Mouse (Mus musculus) testis, adult 2 months (tissue): ENCODE results near the gene Klhdc10. TPM values are rescaled to one million over a fixed set of nuclear protein-coding genes. Genes with fewer than 3 reads are reported as not detected.

Experiments used
- H3K27ac ChIP-seq: fragments of 200-500 bp; 2 replicates; pipeline ENCODE4 v1.5.1; 2012; ENCODE audit warnings: low read depth, low read length; ENCODE audit not compliant: control insufficient read depth, insufficient read depth
- H3K27me3 ChIP-seq: fragments of 200-500 bp; 2 replicates; pipeline ENCODE4 v1.6.1; 2012; ENCODE audit warnings: mild to moderate bottlenecking, low read length, moderate library complexity; ENCODE audit not compliant: control insufficient read depth, insufficient read depth
- H3K36me3 ChIP-seq: fragments of 200-500 bp; 2 replicates; pipeline ENCODE4 v1.6.1; 2012; ENCODE audit warnings: mild to moderate bottlenecking, low read length; ENCODE audit not compliant: control insufficient read depth, insufficient read depth
- H3K4me1 ChIP-seq: fragments of 200-500 bp; 2 replicates; pipeline ENCODE4 v1.6.1; 2012; ENCODE audit warnings: low read length; ENCODE audit not compliant: control insufficient read depth, insufficient read depth
- H3K4me3 ChIP-seq: fragments of 200-500 bp; 2 replicates; pipeline ENCODE4 v1.5.1; 2012; ENCODE audit warnings: low read depth, mild to moderate bottlenecking, low read length, moderate library complexity, mixed read lengths; ENCODE audit not compliant: control insufficient read depth
- CTCF ChIP-seq: fragments of 200-500 bp; IDR thresholded peaks from 2 replicates; pipeline ENCODE4 v1.5.1; 2012; ENCODE audit warnings: low read depth, mild to moderate bottlenecking, inconsistent platforms, low read length, moderate library complexity; ENCODE audit not compliant: control insufficient read depth, insufficient read depth, insufficient replicate concordance
- POLR2A ChIP-seq: fragments of 200-500 bp; IDR thresholded peaks from 2 replicates; pipeline ENCODE4 v1.6.1; 2012; ENCODE audit warnings: low read depth, mild to moderate bottlenecking, inconsistent platforms, low read length, moderate library complexity; ENCODE audit not compliant: control insufficient read depth
- polyA plus RNA-seq: library from polyadenylated mRNA; depleted of rRNA; stranded (reverse); fragments of >200 nt; gene quantifications from 2 replicates; pipeline ENCODE4 v1.2.3, GENCODE M21; 2012

Klhdc10 gene
- polyA plus RNA-seq, 1 experiment = 115 TPM

DNA sequence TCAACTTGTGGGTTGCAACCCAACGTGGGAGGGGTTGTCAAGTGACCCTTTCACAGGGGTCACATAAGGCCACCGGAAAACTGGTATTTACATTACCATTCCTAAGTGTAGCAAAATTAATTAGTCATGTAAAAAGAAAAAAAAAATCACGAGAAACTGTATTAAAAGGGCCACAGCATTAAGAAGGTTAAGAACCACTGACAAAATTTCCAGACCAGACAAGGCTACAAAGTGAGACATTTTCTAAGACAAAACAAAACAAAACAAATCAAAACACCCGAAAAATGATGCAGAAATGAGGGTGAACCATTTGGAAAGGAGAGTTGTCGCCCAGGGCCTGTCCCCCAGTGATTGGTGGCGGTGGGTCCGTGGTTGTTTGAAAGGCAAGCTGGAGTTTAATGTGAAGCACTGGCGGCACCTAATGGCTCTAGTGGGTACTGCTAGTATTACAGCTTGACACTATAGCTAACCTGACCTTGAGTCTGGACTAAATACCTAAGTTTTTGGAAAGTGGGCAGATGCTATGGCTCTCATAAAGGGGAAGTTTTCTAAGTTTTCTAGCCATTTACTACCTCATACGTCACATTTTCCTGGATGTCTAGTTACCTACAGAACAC, 44.0 kb upstream of the Klhdc10 start:
- H3K27me3 ChIP-seq = no peaks in the 10 kb centered on the region
- H3K4me3 ChIP-seq = no peak overlapping the region
- peaks cover 8% of the 10 kb centered on the region for H3K4me1 ChIP-seq
- H3K27ac ChIP-seq = no peak overlapping the region
- peak; percentile 64; the same call in 1 of the 2 replicates for TF ChIP-seq CTCF
- TF ChIP-seq POLR2A = no peak
- no peaks in the 10 kb centered on the region for H3K36me3 ChIP-seq

DNA sequence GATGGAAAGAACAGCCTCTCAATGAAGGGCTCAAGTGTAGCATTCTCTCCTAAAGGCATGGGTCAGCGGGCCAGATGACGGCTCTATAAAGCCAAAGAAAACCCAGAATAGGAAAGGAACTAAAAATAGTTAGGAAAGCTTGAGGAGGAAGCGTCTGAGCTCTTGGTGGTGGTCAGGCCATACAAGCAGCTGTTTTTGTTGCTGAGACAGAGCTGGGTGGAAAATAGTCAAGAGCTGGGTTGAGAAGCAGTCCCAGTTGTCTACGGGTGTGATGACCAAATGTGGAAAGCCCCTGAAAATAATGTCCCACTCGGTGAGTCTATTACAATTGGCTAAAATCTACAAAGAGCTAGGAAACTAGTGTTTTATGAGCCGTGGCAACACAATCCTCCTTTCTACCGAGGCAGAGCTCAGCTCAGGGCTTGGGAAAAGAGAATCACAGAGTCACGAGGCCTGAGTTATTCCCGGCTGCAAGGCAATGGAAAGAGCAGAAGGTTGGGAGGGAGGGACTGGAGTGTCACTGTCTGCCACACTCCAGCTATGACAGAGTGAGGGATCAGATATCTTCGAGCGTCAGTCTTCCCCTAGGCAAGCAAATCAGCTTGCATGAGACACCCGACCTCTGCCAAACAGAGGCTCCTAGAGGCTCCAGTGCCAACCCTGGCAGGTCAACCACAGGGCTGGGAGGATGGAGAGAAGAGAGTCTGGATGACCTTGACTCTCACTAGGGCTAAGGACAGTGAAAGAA, 41.7 kb upstream of the Klhdc10 start:
- no peak overlapping the region for H3K4me3 ChIP-seq
- no peaks in the 10 kb centered on the region; the same call in 1 of the 2 replicates for H3K36me3 ChIP-seq
- no peak overlapping the region for H3K27ac ChIP-seq
- TF ChIP-seq CTCF = no peak
- TF ChIP-seq POLR2A = no peak
- no peaks in the 10 kb centered on the region for H3K27me3 ChIP-seq
- H3K4me1 ChIP-seq = peaks cover 8% of the 10 kb centered on the region

DNA sequence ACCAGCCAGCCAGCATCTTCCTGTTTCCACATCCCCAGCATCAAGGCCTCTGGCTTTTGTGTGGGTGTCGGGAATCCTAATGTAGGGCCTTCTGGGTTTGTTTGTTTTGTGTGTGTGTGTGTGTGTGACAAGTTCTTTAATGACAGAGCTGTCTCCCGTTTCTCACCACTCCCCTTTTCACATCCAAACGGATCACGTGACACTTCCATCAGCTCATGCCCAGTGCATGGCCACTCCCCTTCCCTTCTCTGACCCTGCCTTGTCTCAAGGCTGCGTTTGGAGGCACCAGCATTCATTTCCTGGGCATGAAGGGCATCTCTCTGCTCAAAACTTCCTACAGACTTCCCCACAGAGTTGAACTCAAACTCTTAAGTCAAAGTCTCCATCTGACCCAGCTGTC, 37.9 kb upstream of the Klhdc10 start:
- H3K4me1 ChIP-seq = no peaks in the 10 kb centered on the region
- H3K27me3 ChIP-seq = no peaks in the 10 kb centered on the region
- no peak overlapping the region for H3K27ac ChIP-seq
- H3K36me3 ChIP-seq = peaks cover 4% of the 10 kb centered on the region
- TF ChIP-seq CTCF (no peak), POLR2A (no peak)
- H3K4me3 ChIP-seq = no peak overlapping the region

DNA sequence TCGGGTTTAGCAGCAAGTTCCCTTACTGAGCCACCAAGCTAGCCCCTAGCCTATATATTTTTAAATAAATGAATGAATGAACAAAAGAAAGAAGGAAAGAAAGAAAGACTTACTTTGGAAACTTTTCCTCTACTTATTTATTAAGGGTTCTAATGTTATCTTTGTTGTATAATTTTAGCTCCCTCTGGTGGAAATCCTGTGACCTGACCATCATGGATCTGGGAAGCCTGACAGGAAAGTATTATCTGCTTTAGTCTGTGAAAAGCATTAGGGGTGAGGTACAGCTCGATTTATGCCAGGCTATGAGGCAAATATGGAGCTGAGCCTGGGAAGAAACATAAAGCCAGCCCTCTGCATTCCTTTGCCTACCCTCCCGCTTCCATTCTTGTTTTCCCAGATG, 32.4 kb upstream of the Klhdc10 start:
- Histone ChIP-seq H3K27ac (no peak overlapping the region), H3K4me1 (no peaks in the 10 kb centered on the region), H3K36me3 (peaks cover 9% of the 10 kb centered on the region), H3K27me3 (no peaks in the 10 kb centered on the region), H3K4me3 (no peak overlapping the region)
- TF ChIP-seq POLR2A (no peak), CTCF (no peak)

DNA sequence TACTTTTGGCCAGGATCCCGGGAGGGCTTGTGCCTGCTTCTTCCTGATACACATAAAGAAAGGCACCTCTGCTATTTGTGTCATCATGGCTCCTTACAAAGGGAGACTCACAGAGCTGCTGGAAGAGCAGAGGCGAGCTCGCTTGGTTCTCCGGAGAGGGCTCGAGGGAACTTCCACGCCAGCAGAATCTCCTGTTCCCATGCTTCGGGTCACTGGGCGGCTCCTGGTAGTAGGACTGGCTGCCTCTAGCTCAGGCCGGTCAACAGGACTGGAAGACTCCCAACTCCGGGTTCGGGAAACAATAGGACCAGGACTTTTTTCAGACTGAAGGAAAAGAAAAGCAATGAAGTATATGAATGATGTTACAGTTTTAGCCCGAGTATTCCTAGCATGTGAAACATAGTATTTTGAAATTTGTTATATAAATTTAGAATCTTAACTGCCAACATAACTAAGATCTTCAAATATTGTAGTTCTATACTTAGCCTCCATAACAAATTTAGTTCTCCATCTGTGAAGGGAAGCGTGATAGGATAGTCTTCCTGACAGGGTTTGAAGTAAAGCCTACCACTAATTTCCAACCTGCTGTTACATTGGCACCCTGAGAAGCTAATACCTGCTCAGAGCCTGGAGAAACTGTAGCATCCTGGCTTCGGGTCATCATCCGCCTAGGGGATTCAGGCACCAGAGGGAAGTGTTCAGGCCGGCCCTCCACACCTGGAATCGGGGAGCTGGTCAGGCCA, 28.9 kb upstream of the Klhdc10 start:
- Histone ChIP-seq H3K36me3 (peaks cover 7% of the 10 kb centered on the region), H3K4me3 (no peak overlapping the region), H3K27me3 (no peaks in the 10 kb centered on the region), H3K27ac (no peak overlapping the region), H3K4me1 (no peaks in the 10 kb centered on the region)
- TF ChIP-seq CTCF = no peak
- no peak for TF ChIP-seq POLR2A

DNA sequence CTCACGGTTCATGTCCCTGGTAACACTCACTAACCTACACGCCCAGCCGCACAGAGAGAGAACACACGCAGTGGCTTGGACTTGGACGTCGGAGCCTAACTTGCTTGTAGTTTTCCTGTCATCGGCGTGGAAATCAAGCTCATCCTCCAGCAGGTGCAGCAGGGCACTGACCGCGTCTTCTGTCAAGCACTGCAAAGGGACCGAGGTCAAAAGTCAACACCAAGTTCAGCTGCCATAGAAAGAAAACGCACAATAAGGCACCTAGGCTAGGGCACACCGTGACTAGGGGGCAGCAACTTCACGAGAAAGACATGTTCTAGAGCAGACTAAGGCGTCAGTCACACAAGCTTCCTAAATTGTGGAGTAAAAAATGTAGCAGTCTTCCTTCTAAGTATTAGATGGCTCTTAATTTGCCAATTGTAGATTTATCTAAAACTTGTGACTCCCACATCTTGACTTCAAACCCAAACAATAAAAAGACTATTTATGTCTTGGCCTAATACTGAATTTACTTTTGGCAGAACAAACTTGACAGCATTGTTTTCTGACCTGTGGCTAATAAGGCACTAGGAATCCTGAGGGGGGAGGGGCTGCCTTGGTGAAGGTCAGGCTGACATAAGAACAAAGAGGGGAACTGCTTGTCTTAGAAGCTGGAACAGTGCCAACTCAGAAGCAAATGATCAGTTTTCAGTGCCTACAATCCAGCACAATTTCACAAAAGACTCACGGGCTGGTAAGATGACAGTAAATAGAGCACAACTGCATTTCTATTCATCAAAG, 26.7 kb upstream of the Klhdc10 start:
- Histone ChIP-seq H3K36me3 (peaks cover 5% of the 10 kb centered on the region), H3K27ac (peak overlapping the region; percentile 27), H3K27me3 (no peaks in the 10 kb centered on the region), H3K4me1 (no peaks in the 10 kb centered on the region), H3K4me3 (no peak overlapping the region)
- TF ChIP-seq POLR2A = no peak
- no peak for TF ChIP-seq CTCF
